Mouse (Mus musculus): ENCODE results near the gene Myocd.

Myocd gene

DNA sequence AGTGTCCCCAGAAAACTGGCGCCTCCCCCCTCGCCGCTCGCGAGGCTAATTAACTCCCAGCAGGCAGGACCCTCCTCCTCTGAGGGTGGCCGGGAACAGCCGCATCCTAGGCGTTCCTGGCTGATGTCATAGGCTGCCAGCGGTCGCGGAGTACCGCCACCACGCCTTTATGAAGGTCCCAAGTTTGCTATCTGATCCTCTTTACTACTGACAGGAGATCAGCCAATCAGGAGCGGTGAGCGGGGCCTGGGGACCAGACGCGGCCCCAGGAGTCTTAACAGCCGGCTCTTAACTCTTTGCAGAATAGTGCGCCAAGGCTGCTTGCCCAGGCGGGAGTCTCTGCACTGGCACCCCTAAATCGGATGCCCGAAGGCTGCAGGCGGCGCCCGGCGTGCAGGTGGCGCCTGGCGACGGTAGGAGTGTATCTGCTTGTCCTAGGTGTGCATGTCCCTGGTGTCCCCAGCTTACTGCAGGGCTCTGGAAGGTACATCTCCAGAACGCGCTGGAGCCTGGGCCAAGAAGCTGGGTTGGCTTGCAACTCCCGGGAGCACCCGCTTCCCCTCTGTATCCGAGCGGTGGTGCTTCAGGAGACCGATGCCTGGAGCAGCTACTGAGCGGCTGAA lies at the start of gene Myocd:
Gene Myocd, minus strand, starts transcription at position 139 of the 623 bp plus-strand sequence.
- DNase-seq (ENCODE audit: low spot score in 2 of 2): no peak

DNA sequence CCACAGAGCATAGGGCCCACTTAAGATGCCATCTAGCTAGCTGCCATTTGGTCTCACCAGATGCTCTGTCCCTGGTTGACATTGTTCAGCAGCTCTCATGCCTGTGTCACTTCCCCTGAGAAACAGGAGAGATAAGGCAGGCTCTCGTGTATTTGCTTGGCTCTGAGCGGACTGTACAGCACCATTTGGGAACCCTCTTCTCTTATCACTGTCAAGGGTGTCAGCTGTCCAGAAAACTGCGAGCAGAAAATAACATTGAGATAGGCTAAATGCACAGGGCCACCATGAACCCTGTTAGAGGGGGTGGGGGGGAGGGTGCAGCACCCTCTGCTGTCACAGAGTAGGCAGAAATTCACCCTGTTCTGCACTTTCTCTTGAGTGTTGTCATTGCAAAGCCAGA lies 34.0 kb upstream of the Myocd start:
- DNase-seq (ENCODE audit: low spot score in 2 of 2): no peak

DNA sequence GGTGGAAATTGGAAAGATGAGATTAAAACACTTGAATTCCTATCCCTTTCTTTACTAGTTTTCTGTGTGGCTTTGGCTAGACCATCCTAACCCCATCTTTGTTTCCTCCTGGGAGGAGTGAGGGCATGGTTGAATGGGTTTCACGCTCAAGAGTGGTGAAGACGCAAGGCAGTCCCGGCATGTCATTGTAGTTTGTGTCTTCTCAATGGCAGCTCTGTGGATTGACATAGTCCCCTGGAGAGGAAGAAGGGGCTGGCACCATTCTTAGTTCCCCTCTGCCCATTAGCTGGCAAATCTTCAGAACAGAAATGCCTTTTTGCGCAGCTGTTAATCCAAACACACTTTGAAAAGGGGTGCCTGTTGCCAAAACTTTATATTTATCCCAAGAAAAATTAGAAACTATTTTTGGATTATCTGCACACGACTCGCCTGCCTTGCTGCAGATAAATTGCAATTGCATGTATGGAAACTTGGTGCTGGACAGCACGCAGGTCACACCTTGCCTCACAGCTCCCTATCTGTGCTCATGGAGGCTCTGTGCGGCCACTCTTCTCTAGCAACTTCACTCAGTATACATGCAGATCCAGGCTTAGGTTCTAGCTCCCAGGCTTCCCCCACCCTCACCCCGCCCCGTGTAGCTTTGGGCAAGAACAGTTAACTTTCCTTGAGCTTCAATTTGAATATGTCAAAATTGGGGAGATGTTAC lies 24.5 kb upstream of the Myocd start:
- DNase-seq (ENCODE audit: low spot score in 2 of 2): no peak

DNA sequence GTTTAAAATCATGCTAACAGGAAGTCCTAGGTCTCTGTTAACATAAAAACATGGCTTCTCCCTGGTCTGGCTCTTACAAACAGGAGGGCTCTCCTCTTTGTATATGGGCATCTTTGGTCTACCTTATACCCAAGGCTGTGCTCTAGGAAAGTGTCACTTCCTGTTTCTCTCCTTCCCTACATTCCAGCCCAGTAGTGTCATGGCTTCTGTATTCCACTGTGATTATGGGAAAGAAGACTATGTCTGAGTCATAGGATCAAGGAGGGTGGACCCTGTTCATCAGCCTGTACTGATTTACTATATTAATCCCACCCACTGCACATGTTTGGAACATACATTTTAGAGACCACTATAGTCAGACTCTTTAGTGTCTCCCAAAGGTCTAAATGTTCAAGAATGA lies 23.2 kb upstream of the Myocd start:
- no peak for DNase-seq (ENCODE audit: low spot score in 2 of 2)

DNA sequence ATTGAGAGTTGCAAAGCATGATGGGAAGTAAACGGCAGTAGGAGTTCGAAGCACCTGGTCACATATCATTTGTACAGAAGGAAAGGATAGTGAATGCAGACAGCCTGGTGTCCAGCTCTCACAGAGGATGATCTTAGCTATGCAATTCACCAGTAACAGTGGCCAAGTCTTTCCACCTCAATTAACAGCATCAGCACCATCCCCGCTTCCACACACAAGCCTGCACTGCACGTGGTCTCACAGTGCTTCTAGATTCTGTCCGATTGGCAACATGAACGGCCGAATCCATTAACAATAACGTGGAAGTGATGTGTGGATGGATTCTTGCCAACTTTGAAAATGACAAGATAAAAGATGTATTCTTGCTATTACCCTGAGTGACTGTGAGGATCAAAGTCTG lies 17.9 kb upstream of the Myocd start:
- DNase-seq (ENCODE audit: low spot score in 2 of 2): no peak

DNA sequence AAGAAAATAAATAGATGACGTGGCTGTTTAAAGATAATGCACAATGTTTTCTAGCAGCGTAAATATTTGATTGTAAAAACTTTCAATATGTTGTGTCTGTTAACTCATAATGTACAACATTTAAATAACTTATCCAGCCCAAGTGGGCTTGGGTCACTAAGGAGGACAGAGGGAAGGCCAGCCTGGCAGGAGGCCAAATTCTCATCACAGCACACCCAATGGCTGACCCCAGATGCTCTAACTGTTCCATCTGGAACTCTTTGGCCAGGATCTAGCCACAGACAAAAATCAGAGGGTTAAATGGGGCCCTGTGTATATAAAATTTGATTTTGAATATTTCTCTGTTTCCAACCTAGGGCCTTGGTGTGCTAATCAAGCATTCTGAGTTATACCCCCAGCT lies 16.4 kb upstream of the Myocd start:
- DNase-seq (ENCODE audit: low spot score in 2 of 2): no peak

DNA sequence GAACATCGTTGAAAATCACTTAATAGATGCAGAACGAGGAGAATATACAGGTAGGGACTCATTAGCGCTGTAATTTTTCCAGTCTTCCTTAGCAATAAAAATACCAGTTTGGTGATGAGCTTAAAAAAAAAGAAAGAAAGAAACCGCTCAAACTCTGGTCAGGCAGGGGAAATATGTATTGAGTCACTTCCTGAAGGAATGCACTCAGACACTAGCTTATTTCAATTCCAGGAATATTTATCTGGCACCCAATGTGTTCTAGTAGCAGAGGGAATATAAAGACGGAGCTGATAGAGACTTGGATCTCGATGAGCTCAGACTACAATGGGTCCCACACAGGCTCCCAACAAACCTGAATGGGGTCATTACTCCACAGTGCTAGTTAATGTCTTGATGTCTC lies 5.7 kb upstream of the Myocd start:
- DNase-seq (ENCODE audit: low spot score in 2 of 2): no peak

DNA sequence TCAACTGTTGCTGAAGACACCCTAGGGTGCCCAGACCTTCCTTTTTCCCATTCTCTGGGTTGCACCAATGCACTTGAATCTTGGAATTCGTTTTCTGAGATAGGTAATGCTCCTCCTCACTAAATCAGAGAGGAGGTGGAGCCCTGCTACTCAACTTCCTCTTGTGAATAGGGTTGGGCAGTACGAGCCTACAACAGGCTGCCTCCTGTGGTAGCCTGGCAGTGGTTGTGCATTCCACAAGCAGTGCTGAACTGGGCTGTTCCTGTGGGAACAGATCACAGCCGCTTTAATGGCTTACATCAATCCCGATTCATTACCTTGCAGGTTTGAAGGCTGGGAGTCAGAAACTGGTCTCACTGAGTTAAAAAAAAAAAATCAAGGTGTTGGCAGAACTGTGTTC lies 1.2 kb upstream of the Myocd start:
- no peak for DNase-seq (ENCODE audit: low spot score in 2 of 2)

DNA sequence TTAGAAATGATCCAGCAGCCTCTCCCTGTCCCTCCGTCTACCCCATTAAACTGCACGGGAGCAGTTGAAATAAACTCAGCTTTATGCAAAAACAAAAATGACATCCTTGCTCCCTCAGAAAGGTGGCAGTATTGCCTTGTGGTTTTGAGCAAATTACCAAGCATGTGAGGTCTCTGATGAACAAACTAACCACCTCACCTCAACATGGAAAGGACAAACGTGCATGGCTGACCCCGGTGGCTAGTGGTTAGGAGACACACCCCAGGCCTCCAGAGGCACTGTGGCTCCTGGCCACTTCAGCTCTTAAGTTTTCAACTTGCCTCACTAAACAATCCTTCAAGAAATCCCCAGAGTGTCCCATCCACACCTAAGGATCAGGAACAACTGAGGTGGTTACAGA lies 1.5 kb downstream of the Myocd start:
- DNase-seq (ENCODE audit: low spot score in 2 of 2): no peak

DNA sequence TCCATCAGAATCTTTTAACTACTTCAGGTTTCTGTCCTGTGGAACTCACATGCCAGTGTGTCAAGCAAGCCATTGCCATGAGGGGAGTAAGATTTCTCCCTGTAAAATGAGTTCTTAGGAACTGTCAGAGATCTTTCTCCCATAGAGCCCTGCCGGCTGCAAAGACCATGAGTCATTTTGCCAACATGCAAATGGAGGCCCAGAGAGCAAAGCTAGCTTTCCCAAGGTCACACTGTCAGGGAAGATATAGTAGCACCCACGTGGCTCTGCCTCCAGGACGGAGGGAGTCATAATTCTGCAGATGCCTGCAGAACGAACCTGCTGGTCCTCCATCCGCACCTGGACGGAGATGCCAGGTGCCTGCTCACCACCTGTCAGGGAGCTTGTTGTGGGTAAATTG lies 6.3 kb downstream of the Myocd start:
- DNase-seq (ENCODE audit: low spot score in 2 of 2): no peak

DNA sequence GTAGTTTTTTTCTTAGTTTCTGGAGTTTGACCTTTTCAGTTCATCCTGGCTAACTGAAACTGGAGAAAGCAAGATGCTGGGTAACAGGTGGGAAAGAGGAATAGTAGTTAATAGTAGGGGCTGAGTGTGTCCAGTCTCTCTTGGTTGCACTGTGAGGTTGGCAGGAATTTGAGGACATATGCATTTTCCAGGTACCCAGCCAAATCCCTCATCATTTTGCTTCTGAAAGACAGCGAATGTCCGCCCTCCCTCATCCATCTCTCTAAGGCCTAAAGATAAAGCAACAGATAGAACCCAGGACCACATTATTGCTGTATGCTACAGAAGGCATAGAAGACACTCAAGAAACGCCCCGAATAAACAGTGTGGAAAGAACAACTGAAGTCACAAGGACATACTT lies 10.8 kb downstream of the Myocd start:
- no peak for DNase-seq (ENCODE audit: low spot score in 2 of 2)

DNA sequence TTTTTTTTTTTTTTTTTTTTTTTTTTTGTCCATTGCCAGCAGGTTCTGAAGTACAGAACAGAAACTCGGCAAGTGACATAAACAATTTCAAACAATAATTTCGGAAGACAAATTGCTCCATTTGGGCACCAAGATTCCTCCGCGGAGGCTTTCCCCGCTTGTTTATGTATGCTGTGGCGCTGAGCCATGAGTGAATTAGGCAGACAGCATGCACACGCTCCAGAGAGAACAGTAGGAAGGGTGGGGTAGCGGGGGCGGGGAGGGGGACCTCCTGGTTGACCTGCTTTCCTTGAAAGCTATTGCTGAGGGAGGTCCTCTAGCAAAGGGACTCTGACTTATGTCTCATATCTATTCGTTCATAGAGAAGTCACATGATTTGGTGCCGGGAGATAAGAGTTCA lies 13.6 kb downstream of the Myocd start:
- no peak for DNase-seq (ENCODE audit: low spot score in 2 of 2)

DNA sequence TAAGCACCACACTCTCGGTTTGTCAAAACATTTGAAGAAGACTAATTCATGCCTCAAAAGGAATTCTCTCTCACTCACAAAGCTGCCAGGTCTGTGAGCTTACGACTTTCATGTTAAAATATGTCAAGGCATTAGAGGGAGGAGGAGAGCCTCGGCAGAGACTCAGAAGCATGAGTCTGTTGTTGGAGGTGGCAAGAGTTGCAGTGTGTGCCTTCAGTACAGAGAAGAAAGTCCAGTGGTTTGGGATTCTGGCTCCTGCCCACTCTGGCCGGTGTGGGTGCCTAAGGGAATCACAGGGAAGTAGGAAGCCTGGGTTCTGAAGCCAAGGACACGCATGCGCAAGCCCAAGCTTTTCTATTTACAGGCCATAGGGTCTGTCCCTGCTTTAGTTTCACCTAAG lies 14.2 kb downstream of the Myocd start:
- DNase-seq (ENCODE audit: low spot score in 2 of 2): no peak

DNA sequence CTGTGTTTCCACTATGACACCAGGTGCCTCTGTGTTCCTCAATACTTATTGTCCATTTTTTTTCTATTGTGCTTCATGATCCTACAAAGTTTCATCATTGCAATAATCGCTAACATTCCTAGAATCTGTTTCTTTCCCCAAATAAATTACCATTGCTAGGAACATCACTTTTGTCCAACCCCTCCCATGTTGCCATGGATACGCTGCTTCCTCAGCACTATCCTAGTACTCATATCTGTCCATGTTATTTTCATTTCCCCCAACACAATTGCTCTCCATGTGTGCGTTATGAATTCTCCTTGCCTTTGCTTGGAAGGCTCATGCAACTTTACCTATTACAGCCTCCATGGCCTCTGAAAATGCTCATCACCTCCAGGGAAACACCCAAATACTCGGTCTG lies 19.4 kb downstream of the Myocd start:
- DNase-seq (ENCODE audit: low spot score in 2 of 2): no peak

DNA sequence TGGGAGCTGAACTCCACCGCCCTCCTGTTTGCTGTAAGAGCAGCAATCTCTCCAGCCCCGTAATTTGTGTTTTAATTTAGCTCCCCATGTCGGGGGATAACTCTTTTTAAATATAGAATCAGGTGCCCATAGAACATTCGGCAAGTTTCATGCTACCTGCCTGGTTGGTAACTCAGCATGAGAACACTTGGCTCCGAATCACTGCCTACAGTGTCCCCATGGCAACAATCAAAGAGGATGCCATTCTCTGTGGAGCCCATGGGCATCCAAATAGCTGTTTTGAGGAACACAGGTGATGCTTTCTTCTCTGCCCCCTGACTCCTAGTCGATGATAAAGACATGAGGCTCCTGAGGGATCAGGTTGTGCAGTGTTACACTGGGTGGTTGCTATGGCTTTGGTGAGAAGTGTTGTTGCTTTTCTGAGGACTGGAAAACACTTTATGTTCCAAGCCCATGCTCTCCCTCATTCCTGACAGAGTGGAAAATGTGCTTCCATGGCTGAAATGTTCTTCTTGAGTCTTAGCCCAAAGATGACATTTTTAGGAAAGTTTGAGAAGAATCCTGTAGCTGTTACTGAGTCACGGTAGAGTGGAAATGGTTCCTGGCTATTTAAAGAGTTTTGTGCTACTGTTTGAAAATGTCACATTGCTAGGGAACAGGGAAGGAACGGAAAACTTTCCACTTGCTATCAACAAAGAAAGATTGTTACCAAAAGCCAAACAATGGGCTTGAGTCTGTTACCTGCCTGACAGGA lies 23.3 kb downstream of the Myocd start:
- no peak for DNase-seq (ENCODE audit: low spot score in 2 of 2)

DNA sequence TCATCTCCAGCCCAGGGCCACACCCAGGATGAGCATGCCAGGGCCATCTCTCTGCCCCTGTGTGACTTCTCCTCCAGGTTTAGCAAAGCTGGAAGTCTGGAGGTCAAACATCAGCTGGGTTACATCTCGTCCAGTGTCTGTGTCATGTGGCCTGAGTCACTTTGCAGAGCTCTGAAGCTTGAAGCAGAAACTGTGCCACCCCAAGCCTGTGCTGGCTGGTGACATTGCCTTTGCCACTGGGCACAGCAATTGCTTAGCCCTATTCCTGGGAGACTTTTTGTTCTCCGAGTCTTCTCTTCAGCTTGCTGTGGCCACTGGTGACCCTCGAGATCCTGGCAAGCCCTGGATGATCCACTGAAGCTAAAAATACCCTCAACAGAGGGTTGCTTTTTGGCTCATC lies 26.2 kb downstream of the Myocd start:
- no peak for DNase-seq (ENCODE audit: low spot score in 2 of 2)

DNA sequence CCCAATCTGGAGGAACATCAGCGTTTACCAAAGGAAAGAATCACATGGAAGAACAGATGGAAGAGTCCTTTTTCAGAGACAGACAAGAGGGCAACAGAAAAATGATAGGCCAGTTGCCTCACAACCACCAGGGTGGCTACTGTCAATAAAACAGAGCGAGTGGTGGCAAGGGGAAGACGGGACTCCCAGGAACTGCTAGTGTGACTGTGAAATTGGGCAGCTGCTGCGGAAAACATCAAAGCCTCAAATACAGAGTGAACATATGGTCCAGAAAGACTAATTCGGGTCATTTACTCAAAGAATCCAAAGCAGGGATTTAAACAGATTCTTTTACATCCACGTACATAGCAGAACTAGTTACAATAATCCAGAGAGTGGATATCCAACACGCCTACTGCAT lies 29.3 kb downstream of the Myocd start:
- DNase-seq (ENCODE audit: low spot score in 2 of 2): no peak

DNA sequence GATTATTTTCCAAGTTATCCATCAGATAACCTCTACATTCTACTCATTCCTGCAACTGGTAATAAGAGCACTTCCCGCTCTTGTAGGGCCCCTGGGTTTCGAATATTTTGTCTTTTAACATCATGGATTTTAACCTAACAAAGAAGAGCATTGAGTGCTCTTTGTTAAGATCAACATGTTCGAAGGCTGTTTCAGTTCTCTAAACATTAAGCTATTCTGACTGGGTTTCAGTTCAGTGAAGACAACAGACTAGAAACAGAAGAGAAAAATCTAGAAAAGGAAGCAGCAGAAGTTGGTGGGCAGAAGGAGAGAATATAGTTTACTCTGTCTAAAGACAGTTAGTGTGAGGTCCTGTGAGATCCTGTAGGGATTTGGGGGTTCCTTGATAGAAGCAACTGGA lies 31.9 kb downstream of the Myocd start:
- DNase-seq (ENCODE audit: low spot score in 2 of 2): no peak

DNA sequence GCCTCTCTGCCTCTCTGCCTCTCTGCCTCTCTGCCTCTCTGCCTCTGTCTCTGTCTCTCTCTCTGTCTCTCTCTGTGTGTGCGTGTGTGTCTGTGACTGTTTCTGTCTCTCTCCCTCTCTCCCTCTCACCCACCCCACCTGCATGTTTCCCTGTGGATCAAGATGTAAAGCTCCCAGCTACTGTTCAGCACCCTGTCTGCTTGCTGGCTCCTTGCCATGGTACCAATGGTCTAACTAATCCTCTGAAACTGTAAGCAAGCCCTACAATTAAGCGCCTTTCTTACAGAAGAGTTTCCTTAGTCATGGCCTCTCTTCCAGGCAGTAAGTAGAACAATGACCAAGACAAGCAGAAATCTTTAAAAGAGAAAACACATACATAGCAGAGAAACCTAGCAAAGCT lies 32.9 kb downstream of the Myocd start:
- DNase-seq (ENCODE audit: low spot score in 2 of 2): no peak

DNA sequence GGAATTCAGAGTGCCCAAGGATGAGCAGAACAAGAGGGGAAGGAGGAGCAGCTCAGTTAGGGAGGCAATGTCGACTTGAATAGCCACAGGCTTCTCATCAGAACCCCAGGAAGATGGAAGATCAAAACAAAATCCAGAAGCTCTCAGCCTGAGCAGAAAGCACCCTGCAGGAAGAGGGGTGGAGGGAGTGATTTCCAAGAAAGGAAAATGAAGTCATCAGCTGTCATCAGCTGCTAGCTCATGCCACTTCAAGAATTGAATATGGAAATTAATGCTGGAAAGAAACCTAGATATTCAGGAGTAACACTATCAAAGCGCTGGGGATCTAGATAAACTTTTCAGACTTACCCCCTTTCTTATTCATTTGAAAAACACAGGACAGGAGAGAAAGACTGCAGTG lies 34.4 kb downstream of the Myocd start:
- DNase-seq (ENCODE audit: low spot score in 2 of 2): no peak

DNA sequence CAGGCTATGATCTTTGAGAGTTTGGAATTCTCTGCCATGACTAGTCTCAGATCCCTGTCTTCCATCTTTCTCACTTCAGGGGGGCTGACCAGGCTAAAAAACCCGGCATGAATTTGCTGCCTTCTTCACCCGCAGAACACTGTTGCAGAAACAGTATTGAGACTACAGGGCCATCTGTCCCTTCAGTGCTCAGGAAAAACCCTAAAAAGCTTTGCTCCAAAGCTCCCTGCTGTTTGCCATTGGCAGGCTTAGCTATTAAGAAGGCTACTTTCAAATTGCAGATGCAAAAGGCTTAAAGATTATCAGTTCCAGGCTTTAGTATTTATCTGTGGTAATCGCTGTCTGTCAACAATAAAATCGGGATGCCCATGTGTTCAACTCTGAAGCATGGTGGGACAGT lies 38.0 kb downstream of the Myocd start:
- no peak for DNase-seq (ENCODE audit: low spot score in 2 of 2)

DNA sequence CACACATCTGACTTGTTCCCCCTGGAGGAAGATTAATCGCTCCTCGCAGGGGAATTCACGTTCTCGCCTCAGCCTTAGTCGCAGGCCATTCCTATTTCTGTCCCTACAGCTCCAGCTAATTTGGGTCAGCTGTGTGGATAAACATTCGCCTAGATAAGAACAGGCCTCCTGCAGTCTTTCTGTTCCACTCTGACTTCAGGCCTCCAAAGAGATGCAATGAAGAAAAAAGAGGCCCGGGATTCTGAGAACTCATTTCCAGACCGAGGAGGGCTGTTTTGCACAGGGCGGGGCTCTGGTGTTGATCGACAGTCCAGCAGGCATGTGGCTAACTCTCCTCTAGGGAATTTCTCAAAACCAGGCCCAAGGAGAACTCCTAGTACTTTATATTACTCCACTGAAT lies 43.0 kb downstream of the Myocd start:
- no peak for DNase-seq (ENCODE audit: low spot score in 2 of 2)

DNA sequence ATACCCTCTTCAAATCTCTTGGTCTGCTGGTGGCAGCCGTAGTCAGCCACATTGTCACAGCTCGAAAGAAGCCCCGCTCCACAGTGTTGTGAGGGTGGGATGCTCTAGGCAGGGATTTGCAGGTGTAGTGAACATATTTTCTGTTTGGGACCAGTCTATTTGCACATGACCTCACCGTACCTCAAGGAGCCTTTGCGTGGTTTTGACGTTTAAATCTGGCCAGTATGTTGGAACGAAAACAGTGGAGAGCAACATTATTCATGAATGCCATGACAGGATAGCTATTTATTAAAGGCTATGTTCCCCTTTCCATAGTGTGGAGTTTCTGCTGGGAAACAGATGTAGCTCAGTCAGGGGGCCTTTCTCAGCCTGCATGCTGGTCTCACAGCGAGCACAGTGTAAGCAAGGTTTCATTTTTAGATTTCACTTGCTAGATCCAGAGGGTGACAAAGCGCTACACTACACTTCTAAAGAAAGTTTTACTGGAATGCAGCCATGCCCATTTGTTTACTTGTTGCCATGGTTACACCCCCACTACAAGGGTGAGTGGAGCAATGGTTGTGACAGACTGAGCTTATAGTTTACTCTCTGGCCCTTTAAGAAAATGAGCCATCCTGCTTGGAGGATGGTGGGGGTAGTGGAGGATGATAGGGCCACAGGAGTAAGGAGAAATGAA lies 54.7 kb downstream of the Myocd start:
- DNase-seq (ENCODE audit: low spot score in 2 of 2): no peak

Measured in spleen, postnatal 10 days (tissue).